Mouse (Mus musculus) kidney, embryonic 16.5 days (tissue): ENCODE measurements at regions not wholly inside any gene's neighbourhood (a gene's known extent, or its start where the extent isn't known, plus 50 kb on each side); places are given as distances from the start of the nearest gene placed in this dataset.
A peak's percentile ranks its signal among the peaks of the same experiment; 100 is the strongest.

Experiments used
- ATAC-seq: fragments of 200-750 bp; cut with Nextera tagmentation; 2 replicates; pipeline ENCODE4 v1.8.0; 2017; ENCODE audit warnings: moderate TSS enrichment; ENCODE audit not compliant: low FRiP score, low TSS enrichment
- H3K27ac ChIP-seq: fragments of 300-500 bp; sonication (generic); 2 replicates; pipeline ENCODE4 v1.5.1; 2014; ENCODE audit warnings: low read length
- H3K27me3 ChIP-seq: fragments of 300-500 bp; sonication (generic); 2 replicates; pipeline ENCODE4 v1.6.1; 2014; ENCODE audit warnings: low read length, control low read depth, mixed read lengths; ENCODE audit not compliant: insufficient read depth
- H3K36me3 ChIP-seq: fragments of 300-500 bp; sonication (generic); 2 replicates; pipeline ENCODE4 v1.6.1; 2014; ENCODE audit warnings: low read length, control low read depth, mixed read lengths; ENCODE audit not compliant: insufficient read depth
- H3K4me1 ChIP-seq: fragments of 300-500 bp; sonication (generic); 2 replicates; pipeline ENCODE4 v1.6.1; 2014; ENCODE audit warnings: low read length, control low read depth, mixed read lengths; ENCODE audit not compliant: insufficient read depth
- H3K4me2 ChIP-seq: fragments of 300-500 bp; sonication (generic); replicated peaks from 2 replicates; pipeline ENCODE4 v1.6.1; 2014; ENCODE audit warnings: low read depth, low read length
- H3K4me3 ChIP-seq: fragments of 300-500 bp; sonication (generic); 2 replicates; pipeline ENCODE4 v1.5.1; 2014; ENCODE audit warnings: mild to moderate bottlenecking, low read length
- H3K9ac ChIP-seq: fragments of 300-500 bp; sonication (generic); replicated peaks from 2 replicates; pipeline ENCODE4 v1.6.1; 2014; ENCODE audit warnings: low read length
- H3K9me3 ChIP-seq: fragments of 300-500 bp; sonication (generic); 2 replicates; pipeline ENCODE4 v1.6.1; 2016; ENCODE audit warnings: low read length, control low read depth
- WGBS: fragments of 180-500 bp; shearing (Covaris S2); extraction: QIAGEN DNeasy Blood & Tissue Kit; methylation state at CpG from one replicate; pipeline ENCODE4 v1.1.7; 2014; 5-methylcytosine and 5-hydroxymethylcytosine counted together

GRCm38 (mm10) chr12:26145085-26145714, 269.9 kb downstream of the Rnf144a start:
- no peaks in the 10 kb centered on the region for H3K9me3 ChIP-seq
- no peaks in the 10 kb centered on the region for H3K36me3 ChIP-seq
- H3K4me2 ChIP-seq = no peak overlapping the region
- 64% methylated on average over 6 of the region's 6 CpGs for WGBS
- no peak overlapping the region for H3K4me3 ChIP-seq
- no peaks in the 10 kb centered on the region for H3K4me1 ChIP-seq
- no peak overlapping the region for H3K27ac ChIP-seq
- no peaks in the 10 kb centered on the region for H3K27me3 ChIP-seq
- H3K9ac ChIP-seq = no peak overlapping the region
- ATAC-seq = no peak

DNA sequence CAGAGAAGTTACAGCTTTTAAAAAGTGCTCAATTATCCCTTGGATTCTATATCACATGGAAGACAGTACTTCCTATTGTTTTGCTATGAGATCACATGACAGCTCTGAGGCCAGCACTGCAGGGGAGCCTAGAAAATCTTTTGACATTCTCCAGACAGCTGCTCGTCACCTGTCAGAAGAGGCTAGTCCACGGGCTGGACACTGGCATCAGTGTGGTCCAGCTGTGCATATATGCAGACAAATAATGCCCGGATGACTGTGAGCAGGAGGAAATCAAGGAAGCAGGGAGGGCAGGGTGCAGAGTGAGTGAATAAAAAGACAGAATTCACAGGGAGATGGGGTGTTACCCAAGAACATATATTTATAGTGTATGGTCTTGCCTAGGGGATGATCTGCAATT, 270.4 kb downstream of the Rnf144a start:
- Histone ChIP-seq H3K4me2 (no peak overlapping the region), H3K9ac (no peak overlapping the region), H3K4me3 (no peak overlapping the region), H3K36me3 (no peaks in the 10 kb centered on the region), H3K27me3 (no peaks in the 10 kb centered on the region), H3K4me1 (no peaks in the 10 kb centered on the region), H3K9me3 (no peaks in the 10 kb centered on the region), H3K27ac (no peak overlapping the region)
- 65% methylated on average over 3 of the region's 3 CpGs for WGBS
- no peak for ATAC-seq

DNA sequence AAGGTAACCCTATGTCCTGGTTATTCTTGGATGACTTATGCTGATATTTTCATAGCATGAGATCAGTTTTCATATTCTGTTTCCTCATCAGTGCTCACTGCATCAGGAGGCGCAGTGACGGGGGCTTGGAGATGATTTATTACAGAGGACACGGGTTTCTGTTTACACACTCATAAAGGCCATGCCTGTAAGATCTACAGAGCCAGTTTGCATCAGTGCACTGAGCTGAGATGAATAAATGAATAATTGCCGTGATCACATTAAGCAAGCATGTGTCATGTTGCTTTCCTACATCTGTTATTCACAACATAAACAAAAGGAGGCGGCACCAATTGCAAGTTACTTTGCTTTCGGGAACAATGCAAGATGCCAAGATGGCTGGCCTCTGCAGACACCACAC, 271.6 kb downstream of the Rnf144a start:
- WGBS = 32% methylated on average over 6 of the region's 6 CpGs
- H3K4me2 ChIP-seq = no peak overlapping the region
- ATAC-seq = peak; percentile 19; the same call in 1 of the 2 replicates
- H3K9ac ChIP-seq = no peak overlapping the region
- no peaks in the 10 kb centered on the region for H3K9me3 ChIP-seq
- no peak overlapping the region for H3K27ac ChIP-seq
- H3K36me3 ChIP-seq = no peaks in the 10 kb centered on the region
- no peaks in the 10 kb centered on the region for H3K4me1 ChIP-seq
- H3K27me3 ChIP-seq = no peaks in the 10 kb centered on the region
- no peak overlapping the region for H3K4me3 ChIP-seq

GRCm38 (mm10) chr12:26130811-26131210, 284.2 kb downstream of the Rnf144a start:
- no peak overlapping the region for H3K27ac ChIP-seq
- H3K36me3 ChIP-seq = no peaks in the 10 kb centered on the region
- no peaks in the 10 kb centered on the region for H3K9me3 ChIP-seq
- no peak overlapping the region for H3K4me3 ChIP-seq
- ATAC-seq = no peak
- no peaks in the 10 kb centered on the region for H3K27me3 ChIP-seq
- H3K9ac ChIP-seq = no peak overlapping the region
- H3K4me1 ChIP-seq = no peaks in the 10 kb centered on the region
- H3K4me2 ChIP-seq = no peak overlapping the region
- 92% methylated on average over 8 of the region's 8 CpGs for WGBS

DNA sequence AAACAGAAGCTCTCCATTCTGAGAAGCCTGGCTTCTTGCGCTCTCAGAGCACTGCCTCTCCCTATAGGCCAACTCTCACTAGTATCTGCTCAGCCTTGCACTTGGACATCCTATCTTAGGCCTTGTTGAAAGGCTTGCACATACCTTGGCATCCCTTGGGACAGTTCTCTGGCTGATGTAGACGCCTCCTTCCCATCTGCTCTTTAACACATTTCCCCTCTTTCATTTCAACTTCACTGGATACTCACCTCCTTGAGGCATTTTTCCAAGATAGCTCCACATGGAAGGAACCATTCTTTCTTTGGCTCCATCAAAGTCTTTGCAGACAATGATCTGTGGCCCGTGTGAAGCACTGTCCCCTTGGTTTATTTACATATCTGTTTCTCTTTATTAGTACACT, 285.0 kb downstream of the Rnf144a start:
- ATAC-seq = no peak

DNA sequence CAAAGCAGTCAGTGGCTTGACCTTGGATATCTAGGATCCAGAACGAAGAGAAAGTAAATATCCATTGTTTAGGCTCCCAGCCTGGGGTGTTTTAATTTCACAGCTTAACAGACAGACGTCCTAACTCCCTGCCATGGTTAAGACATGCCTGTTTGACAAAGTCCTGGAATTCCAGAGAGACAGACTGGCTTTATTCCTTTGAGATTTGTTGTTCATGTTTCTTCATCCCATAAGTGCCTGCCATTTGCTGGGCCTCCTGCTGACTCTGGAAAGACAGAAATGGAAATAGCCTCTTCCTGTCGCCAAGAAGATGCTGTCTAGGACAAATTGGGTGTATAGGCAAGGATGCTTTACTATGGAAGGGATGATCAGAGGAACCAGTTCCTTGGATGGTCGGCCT, 285.5 kb downstream of the Rnf144a start:
- Histone ChIP-seq H3K36me3 (no peaks in the 10 kb centered on the region), H3K27ac (no peak overlapping the region), H3K4me1 (no peaks in the 10 kb centered on the region), H3K4me2 (no peak overlapping the region), H3K9me3 (no peaks in the 10 kb centered on the region), H3K27me3 (no peaks in the 10 kb centered on the region), H3K4me3 (no peak overlapping the region), H3K9ac (no peak overlapping the region)
- ATAC-seq = no peak
- 56% methylated on average over 4 of the region's 4 CpGs for WGBS

More for the DNA sequence above, 285.0 kb downstream of the Rnf144a start:
- H3K27ac ChIP-seq = no peak overlapping the region
- no peaks in the 10 kb centered on the region for H3K36me3 ChIP-seq
- H3K27me3 ChIP-seq = no peaks in the 10 kb centered on the region
- H3K4me2 ChIP-seq = no peak overlapping the region
- H3K4me3 ChIP-seq = no peak overlapping the region
- 84% methylated on average over 3 of the region's 3 CpGs for WGBS
- H3K4me1 ChIP-seq = no peaks in the 10 kb centered on the region
- no peaks in the 10 kb centered on the region for H3K9me3 ChIP-seq
- no peak overlapping the region for H3K9ac ChIP-seq

- Histone ChIP-seq H3K27ac (no peak overlapping the region), H3K4me2 (no peak overlapping the region), H3K9ac (no peak overlapping the region), H3K4me1 (no peaks in the 10 kb centered on the region), H3K4me3 (no peak overlapping the region), H3K9me3 (no peaks in the 10 kb centered on the region), H3K27me3 (no peaks in the 10 kb centered on the region), H3K36me3 (no peaks in the 10 kb centered on the region)
- no peak for ATAC-seq
Measured at GRCm38 (mm10) chr12:26128851-26129250, 286.2 kb downstream of the Rnf144a start.

GRCm38 (mm10) chr12:26126260-26126659, 288.8 kb downstream of the Rnf144a start:
- Histone ChIP-seq H3K4me3 (no peak overlapping the region), H3K9me3 (no peaks in the 10 kb centered on the region), H3K4me2 (no peak overlapping the region), H3K36me3 (no peaks in the 10 kb centered on the region), H3K27ac (no peak overlapping the region), H3K9ac (no peak overlapping the region), H3K27me3 (no peaks in the 10 kb centered on the region), H3K4me1 (no peaks in the 10 kb centered on the region)
- 86% methylated on average over 9 of the region's 9 CpGs for WGBS
- no peak for ATAC-seq

DNA sequence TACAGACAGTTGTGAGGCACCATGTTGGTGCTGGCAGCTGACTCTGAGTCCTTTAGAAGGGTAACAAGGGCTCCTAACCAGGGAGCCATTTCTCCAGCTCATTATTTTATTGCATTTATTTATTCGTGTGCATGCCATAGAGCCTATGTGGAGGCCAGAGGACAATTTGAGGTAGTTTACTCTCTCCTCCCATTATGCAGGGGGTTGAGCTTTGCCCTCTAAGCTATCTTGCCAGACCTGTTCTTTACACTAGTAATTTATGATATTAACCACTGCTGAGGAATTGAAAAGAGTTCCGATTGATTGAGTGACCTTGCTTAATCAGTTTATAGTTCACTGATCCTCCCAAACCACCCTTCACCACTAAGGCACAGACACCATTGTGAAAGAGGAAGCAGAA, 290.8 kb downstream of the Rnf144a start:
- WGBS = 84% methylated on average over 2 of the region's 2 CpGs
- no peaks in the 10 kb centered on the region for H3K9me3 ChIP-seq
- H3K4me1 ChIP-seq = no peaks in the 10 kb centered on the region
- no peaks in the 10 kb centered on the region for H3K36me3 ChIP-seq
- ATAC-seq = no peak
- H3K27ac ChIP-seq = no peak overlapping the region
- H3K9ac ChIP-seq = no peak overlapping the region
- no peaks in the 10 kb centered on the region for H3K27me3 ChIP-seq
- H3K4me2 ChIP-seq = no peak overlapping the region
- no peak overlapping the region for H3K4me3 ChIP-seq

GRCm38 (mm10) chr12:26115339-26115912, 299.6 kb downstream of the Rnf144a start:
- H3K9me3 ChIP-seq = no peaks in the 10 kb centered on the region
- no peaks in the 10 kb centered on the region for H3K36me3 ChIP-seq
- H3K4me2 ChIP-seq = no peak overlapping the region
- H3K9ac ChIP-seq = no peak overlapping the region
- no peaks in the 10 kb centered on the region; the same call in 1 of the 2 replicates for H3K4me1 ChIP-seq
- 71% methylated on average over 9 of the region's 9 CpGs for WGBS
- H3K27me3 ChIP-seq = no peaks in the 10 kb centered on the region
- H3K27ac ChIP-seq = no peak overlapping the region
- no peak overlapping the region for H3K4me3 ChIP-seq
- no peak for ATAC-seq
